Mouse (Mus musculus): Measurements from ENCODE around the gene Dyrk1a. TPM values are rescaled to one million over a fixed set of nuclear protein-coding genes. Genes with fewer than 3 reads are reported as not detected.
A peak's percentile ranks its signal among the peaks of the same experiment; 100 is the strongest.

The Dyrk1a gene
- polyA plus RNA-seq, 1 experiment from 2014 or later = 10.7 TPM

DNA sequence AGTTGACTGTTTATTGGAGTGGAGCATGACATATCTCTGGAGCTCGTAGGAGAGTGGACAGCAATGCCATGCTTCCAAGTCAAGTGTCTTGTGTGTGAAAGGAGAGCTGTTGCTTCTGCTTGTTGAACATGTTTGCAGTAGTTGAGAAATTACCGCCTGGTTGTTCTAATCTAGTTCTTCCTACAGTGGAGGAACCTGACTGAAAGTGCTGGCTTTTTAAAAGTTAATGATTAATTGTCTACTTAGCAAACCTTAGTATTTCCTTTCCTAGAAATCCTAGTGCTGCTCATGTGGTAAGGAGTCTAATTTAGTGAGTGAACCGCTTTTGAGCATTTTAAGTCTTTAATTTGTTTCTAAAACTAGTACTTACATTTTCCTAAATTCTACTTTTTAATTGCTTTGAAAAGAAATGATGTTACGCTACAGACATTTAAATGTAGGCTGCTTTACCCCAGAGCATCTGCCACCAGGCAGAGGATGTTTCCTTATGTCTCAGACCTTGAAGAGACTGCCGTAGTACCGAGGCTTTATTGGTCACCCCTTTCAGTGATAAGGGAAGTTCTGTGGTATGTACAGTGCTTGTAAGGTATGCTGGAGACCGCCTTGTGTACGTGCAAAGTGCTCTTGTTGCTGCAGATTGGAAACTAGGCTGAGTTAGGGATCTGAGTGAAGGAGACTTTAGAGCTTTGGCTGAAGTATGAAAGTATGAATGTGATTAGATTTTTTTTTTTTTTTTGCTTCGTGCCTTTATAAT lies 59.3 kb downstream of the Dyrk1a start:
- no peaks in the 10 kb centered on the region for H3K27me3 ChIP-seq
- WGBS = 87% methylated on average over 9 of the region's 9 CpGs
- ATAC-seq (ENCODE audit: low FRiP score) = no peak

DNA sequence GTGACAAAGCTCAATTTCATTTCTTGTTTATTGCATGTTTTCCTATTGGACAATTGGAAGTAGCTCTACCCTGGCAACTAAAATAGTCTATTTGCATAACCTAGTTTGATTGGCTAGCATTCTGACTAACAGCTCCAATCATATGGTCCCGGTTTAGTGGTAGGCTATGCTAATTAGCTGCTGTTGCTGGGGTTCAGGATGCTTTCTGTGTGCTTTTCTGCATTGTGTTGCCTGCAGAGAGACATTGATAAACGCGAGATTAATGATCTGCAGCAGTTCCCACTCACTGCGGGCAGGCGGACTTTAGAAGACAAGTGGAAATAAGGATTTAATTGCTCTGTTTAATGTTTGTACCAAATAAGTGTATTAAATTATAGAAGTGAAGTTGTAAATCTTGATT lies 62.2 kb downstream of the Dyrk1a start:
- Histone ChIP-seq H3K36me3 (no peaks in the 10 kb centered on the region), H3K4me2 (no peak overlapping the region), H3K9ac (no peak overlapping the region), H3K27ac (peak overlapping the region; percentile 71), H3K4me1 (replicated peaks) (peaks cover 37% of the 10 kb centered on the region), H3K9me3 (no peaks in the 10 kb centered on the region), H3K4me3 (no peak overlapping the region), H3K27me3 (no peaks in the 10 kb centered on the region)
- ATAC-seq (ENCODE audit: low FRiP score) = peak; percentile 91
- 3% methylated on average over 5 of the region's 5 CpGs for WGBS

More for the DNA sequence above, 59.3 kb downstream of the Dyrk1a start:
- Histone ChIP-seq H3K9me3 (no peaks in the 10 kb centered on the region), H3K27ac (no peak overlapping the region), H3K4me1 (replicated peaks) (peaks cover 51% of the 10 kb centered on the region), H3K4me2 (no peak overlapping the region), H3K36me3 (no peaks in the 10 kb centered on the region), H3K9ac (no peak overlapping the region), H3K4me3 (no peak overlapping the region)

DNA sequence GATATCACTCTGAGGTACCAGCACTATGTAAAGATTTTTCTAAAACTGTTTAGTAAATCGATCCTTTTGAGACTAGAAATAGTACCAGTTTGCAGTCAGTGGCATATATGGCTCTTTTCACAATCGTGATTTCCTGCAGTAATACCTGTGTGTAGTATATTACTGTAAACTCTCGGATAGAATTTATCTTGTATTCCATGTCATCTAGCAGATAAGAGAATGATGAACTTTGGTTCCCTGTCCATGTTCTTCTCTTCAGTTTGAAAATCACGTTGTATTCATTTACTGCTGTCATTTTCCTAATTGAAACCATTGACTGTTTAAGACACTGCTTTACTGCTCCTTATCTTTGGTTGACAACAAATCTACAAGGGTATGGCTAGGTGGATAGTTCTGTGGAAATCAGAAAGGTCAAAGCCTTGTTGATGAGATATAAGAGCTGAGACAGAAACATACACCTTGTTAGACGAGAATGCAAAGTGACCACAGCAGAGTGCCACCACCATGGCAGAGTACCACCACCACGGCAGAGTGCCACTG lies 62.7 kb downstream of the Dyrk1a start:
- Histone ChIP-seq H3K4me2 (no peak overlapping the region), H3K4me3 (no peak overlapping the region), H3K9me3 (no peaks in the 10 kb centered on the region), H3K9ac (no peak overlapping the region), H3K27ac (peak overlapping the region; percentile 71), H3K36me3 (no peaks in the 10 kb centered on the region), H3K4me1 (replicated peaks) (peaks cover 37% of the 10 kb centered on the region), H3K27me3 (no peaks in the 10 kb centered on the region)
- peak; percentile 5; the same call in 1 of the 2 replicates for ATAC-seq (ENCODE audit: low FRiP score)
- WGBS = 73% methylated on average over 6 of the region's 6 CpGs

DNA sequence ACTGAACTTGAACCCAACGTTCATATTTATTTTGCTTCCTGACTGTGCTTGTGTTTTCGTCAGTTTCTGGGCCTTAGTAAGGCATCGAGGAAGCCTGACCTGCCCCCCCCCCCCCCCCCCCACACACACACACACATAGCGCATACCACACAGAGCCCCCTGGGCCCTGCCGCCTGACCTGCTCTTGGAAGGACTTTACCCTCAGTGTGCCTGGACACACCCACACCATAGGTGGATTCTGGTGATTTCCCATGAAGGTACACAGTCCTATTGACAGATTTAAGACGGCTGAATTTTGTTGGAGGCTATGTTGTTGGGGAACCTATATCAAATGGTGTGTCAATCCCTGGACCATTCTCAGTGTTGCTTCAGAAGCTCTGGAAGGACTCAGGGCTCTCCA lies 63.2 kb downstream of the Dyrk1a start:
- Histone ChIP-seq H3K36me3 (no peaks in the 10 kb centered on the region), H3K4me2 (no peak overlapping the region), H3K4me1 (replicated peaks) (peaks cover 33% of the 10 kb centered on the region), H3K4me3 (no peak overlapping the region), H3K27me3 (no peaks in the 10 kb centered on the region), H3K9ac (no peak overlapping the region), H3K27ac (peak overlapping the region; percentile 71), H3K9me3 (no peaks in the 10 kb centered on the region)
- no peak for ATAC-seq (ENCODE audit: low FRiP score)
- WGBS = 69% methylated on average over 6 of the region's 6 CpGs

DNA sequence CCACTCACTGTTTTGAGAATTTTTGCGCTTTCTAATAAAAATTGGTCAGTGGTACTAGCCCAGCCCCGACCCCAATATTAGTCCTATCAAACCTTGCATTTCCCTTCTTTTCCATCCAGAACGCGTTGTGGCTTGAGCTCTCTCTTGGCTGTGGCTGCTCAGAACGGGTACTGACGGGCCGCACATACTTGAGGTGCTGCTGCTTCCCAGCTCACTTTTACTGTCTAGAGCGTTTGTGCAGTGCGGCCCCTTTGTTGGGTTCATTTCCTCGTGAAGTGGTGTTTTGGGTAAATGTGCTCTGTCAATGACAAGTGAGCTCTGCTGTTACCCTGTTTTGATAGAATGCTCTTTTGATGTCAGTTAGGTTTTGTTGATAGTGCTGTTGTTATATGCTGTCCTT lies 67.6 kb downstream of the Dyrk1a start:
- no peak for ATAC-seq (ENCODE audit: low FRiP score)
- Histone ChIP-seq H3K4me2 (no peak overlapping the region), H3K9ac (no peak overlapping the region), H3K27me3 (no peaks in the 10 kb centered on the region), H3K4me3 (no peak overlapping the region), H3K9me3 (no peaks in the 10 kb centered on the region), H3K4me1 (replicated peaks) (peaks cover 25% of the 10 kb centered on the region), H3K27ac (no peak overlapping the region), H3K36me3 (peaks cover 3% of the 10 kb centered on the region; the same call in 1 of the 2 replicates)
- WGBS = 79% methylated on average over 10 of the region's 10 CpGs

DNA sequence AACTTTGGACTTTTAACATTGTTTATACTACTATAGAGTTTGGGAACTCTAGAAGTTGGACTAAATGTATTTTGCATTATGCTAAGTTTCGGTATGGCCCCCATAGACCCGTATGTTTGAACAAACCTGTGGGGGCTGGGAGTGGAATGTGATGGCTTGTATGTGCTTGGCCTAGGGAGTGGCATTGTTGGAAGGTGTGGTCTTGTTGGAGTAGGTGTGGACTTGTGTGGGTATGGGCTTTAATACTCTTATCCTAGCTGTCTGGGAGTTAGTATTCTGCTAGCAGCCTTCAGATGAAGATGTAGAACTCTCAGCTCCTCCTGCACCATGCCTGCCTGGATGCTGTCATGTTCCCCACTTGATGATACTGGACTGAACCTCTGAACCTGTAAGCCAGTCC lies 72.0 kb downstream of the Dyrk1a start:
- Histone ChIP-seq H3K36me3 (peaks cover 3% of the 10 kb centered on the region; the same call in 1 of the 2 replicates), H3K9ac (no peak overlapping the region), H3K4me3 (no peak overlapping the region), H3K27ac (no peak overlapping the region), H3K9me3 (no peaks in the 10 kb centered on the region), H3K4me2 (no peak overlapping the region), H3K27me3 (no peaks in the 10 kb centered on the region), H3K4me1 (replicated peaks) (peaks cover 24% of the 10 kb centered on the region)
- 97% methylated on average over 2 of the region's 2 CpGs for WGBS
- no peak for ATAC-seq (ENCODE audit: low FRiP score)

DNA sequence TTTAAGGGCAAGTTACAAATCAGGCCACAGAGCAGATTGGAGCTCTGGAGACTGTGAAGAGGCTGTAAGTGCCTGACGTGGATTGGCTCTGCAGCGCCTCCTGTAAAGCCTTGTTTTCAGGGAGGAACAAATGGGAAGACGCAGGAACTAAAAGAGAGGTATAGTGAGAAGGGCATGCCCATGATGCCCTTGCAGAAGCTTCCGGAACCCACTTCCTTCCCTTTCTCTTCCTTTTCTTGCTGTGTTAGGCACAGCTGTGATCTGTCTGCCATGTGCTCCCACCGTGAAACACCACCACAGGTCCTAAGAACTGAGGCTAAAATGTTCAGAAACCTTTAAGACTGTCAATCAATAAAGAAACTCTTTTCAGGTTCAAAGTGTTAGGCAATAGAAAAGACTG lies 77.3 kb downstream of the Dyrk1a start:
- Histone ChIP-seq H3K4me2 (no peak overlapping the region), H3K27me3 (no peaks in the 10 kb centered on the region), H3K27ac (no peak overlapping the region), H3K9me3 (no peaks in the 10 kb centered on the region), H3K36me3 (no peaks in the 10 kb centered on the region), H3K9ac (no peak overlapping the region), H3K4me3 (no peak overlapping the region), H3K4me1 (replicated peaks) (peaks cover 43% of the 10 kb centered on the region)
- 83% methylated on average over 5 of the region's 5 CpGs for WGBS
- no peak for ATAC-seq (ENCODE audit: low FRiP score)

DNA sequence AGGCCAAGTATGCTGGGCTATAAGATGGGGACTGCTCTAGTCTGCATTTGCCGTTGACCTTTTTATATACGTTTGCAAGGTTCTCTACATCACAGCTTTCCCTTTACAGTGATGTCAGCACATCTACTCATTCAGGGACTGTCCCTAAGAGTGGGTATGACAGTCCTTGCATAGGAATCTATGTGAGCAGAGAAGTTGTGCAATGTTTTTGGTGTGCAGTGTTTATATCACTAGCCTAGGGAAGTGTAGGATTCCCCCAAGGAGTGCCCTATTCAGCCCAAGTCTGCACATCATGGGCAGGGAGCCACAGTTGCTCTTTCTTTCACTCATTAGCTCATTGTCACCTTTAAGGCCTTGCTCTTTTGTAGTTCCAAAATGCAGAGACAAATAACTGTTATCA lies 78.1 kb downstream of the Dyrk1a start:
- Histone ChIP-seq H3K9me3 (no peaks in the 10 kb centered on the region), H3K36me3 (no peaks in the 10 kb centered on the region)
- WGBS = 88% methylated on average over 2 of the region's 2 CpGs

DNA sequence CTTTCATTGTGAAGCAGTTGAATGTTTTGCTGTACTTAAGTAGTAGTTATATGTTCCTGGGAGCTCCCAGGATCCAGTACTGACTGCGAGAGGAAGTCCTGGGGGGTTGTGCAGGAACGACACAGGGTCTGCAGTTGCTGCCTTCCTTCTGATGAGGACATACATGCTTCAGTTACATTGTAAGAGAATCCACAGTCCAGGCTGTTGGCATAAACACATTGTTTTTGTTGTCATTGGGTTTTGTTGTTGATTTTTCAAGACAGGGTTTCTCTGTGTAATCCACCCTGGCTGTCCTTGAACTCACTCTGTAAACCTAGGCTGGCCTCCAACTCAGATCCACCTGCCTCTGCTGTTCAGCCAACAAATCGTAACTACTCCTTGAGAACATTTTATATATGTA lies 80.1 kb downstream of the Dyrk1a start:
- Histone ChIP-seq H3K4me2 (no peak overlapping the region), H3K36me3 (no peaks in the 10 kb centered on the region), H3K27ac (no peak overlapping the region), H3K9me3 (no peaks in the 10 kb centered on the region), H3K4me3 (no peak overlapping the region), H3K27me3 (no peaks in the 10 kb centered on the region), H3K9ac (no peak overlapping the region), H3K4me1 (replicated peaks) (peaks cover 53% of the 10 kb centered on the region)
- 81% methylated on average over 3 of the region's 3 CpGs for WGBS
- no peak for ATAC-seq (ENCODE audit: low FRiP score)

More for the DNA sequence above, 78.1 kb downstream of the Dyrk1a start:
- peaks cover 47% of the 10 kb centered on the region for H3K4me1 ChIP-seq (replicated peaks)
- H3K4me2 ChIP-seq = no peak overlapping the region
- no peak overlapping the region for H3K4me3 ChIP-seq
- no peak for ATAC-seq (ENCODE audit: low FRiP score)
- no peak overlapping the region for H3K9ac ChIP-seq
- H3K27ac ChIP-seq = no peak overlapping the region
- H3K27me3 ChIP-seq = no peaks in the 10 kb centered on the region

DNA sequence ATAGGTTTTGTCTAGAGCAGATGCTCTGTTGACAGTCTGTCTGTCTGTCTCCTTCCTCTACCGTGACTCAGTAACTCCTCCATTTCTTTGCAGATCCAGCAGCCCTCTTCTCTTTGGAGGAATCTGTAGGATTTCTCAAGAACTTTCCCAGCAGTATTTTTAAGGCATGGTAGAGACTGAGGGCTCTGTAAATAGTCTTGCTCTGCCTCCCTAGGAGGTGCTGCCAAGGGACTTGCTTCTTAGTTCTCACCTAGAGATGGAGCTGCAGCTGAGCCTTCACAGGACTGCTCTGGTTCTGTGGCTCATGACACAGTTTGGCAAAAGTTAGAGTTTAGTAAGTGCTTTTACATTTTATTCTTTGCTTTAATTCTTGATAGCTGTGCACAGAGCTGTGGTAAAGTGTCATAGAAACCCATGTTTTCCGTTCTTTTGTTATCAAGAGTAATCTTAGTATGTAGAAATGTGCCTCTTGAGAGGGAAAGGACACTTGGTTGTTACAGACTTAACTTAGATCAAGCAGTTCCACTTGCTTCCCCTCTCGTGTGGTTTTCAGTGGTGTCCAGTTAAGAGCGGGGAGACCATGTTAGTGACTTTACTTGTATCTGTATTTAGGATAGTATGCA lies 82.4 kb downstream of the Dyrk1a start:
- ATAC-seq (ENCODE audit: low FRiP score) = no peak
- Histone ChIP-seq H3K27me3 (no peaks in the 10 kb centered on the region), H3K27ac (no peak overlapping the region)

DNA sequence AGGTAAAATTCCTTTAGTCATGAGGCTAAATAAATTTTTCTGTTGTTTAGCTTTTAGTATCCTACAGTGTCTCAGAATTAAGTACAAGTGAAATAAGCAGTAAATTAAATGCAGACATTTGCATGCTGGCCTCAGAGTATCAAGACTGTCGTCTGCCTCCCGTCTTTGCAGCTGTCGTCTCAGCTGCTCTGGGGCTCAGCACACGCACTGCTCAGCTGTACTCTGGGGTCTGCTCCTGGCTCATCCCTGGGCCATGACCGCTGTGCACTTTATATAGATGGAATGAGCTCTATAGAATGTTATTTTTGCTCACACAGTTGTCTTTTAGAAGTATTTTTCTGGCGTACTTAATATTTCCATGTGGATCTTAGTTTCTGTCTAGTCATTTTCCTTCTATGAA lies 85.3 kb downstream of the Dyrk1a start:
- H3K4me3 ChIP-seq = no peak overlapping the region
- no peak overlapping the region for H3K27ac ChIP-seq
- no peak overlapping the region for H3K9ac ChIP-seq
- no peaks in the 10 kb centered on the region for H3K27me3 ChIP-seq
- H3K36me3 ChIP-seq = peaks cover under 1% of the 10 kb centered on the region; the same call in 1 of the 2 replicates
- H3K4me1 ChIP-seq (replicated peaks) = peaks cover 38% of the 10 kb centered on the region
- 41% methylated on average over 6 of the region's 6 CpGs for WGBS
- H3K9me3 ChIP-seq = no peaks in the 10 kb centered on the region
- ATAC-seq (ENCODE audit: low FRiP score) = no peak
- no peak overlapping the region for H3K4me2 ChIP-seq

More for the DNA sequence above, 82.4 kb downstream of the Dyrk1a start:
- no peak overlapping the region for H3K4me3 ChIP-seq
- peaks cover 52% of the 10 kb centered on the region for H3K4me1 ChIP-seq (replicated peaks)
- WGBS = 80% methylated on average over 4 of the region's 4 CpGs
- H3K4me2 ChIP-seq = no peak overlapping the region
- H3K9ac ChIP-seq = 0 out of 2 replicates have a peak overlapping the region, but pooled peaks have one; percentile 49
- H3K9me3 ChIP-seq = no peaks in the 10 kb centered on the region
- H3K36me3 ChIP-seq = no peaks in the 10 kb centered on the region

DNA sequence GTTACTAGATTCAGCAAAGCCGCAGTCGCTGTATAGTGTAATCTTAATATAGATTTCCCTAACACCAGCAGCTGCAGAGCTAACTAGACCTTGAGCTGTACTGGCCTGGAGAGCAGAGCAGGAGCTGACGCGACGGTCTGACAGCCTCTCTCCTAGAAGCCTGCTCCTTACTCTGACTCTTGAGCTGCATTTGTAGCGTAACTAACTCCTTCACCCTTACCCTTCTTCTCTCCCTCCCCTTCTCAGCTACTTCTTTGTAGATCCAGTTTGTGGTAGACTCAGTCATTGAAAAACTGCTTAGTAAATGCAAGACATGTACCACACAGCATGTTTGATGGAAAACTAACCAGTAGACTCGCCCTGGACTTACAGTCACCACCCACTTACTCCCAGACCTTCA lies 87.1 kb downstream of the Dyrk1a start:
- 83% methylated on average over 7 of the region's 7 CpGs for WGBS
- H3K4me1 ChIP-seq (replicated peaks) = peaks cover 32% of the 10 kb centered on the region
- H3K9me3 ChIP-seq = no peaks in the 10 kb centered on the region
- no peak for ATAC-seq (ENCODE audit: low FRiP score)
- no peak overlapping the region for H3K27ac ChIP-seq
- no peak overlapping the region for H3K9ac ChIP-seq
- no peaks in the 10 kb centered on the region for H3K27me3 ChIP-seq
- no peak overlapping the region for H3K4me3 ChIP-seq
- no peak overlapping the region for H3K4me2 ChIP-seq
- peaks cover 5% of the 10 kb centered on the region for H3K36me3 ChIP-seq

All from hindbrain, embryonic 13.5 days (tissue).